In genomic region chr11:76491817-76492216, GRCm38 (mm10) we compare ENCODE assay signal across 15 mouse cellular contexts.
A peak's percentile ranks its signal among the peaks of the same experiment; 100 is the strongest.
DNase-seq lines count a peak whose midpoint lies in the region; ATAC-seq and TF ChIP-seq lines count a peak whose summit lies in the region.
"Had no signal": no experiment of that assay in that cellular context is flagged by ENCODE, and none has a peak within 500 bp of the region (broad histone marks: within the 10 kb centered on the region; RNA-seq: fewer than 3 reads in every experiment).

No protein-coding gene starts in this region.

- no peak overlapping the region for H3K4me3 ChIP-seq in forebrain, embryonic 16.5 days (replicated peaks; ENCODE audit: low read length)
- no peak overlapping the region for H3K4me3 ChIP-seq in forebrain, embryonic 11.5 days (ENCODE audit: low read depth, low read length)
- no peak overlapping the region for H3K4me3 ChIP-seq in hindbrain, embryonic 14.5 days (replicated peaks; ENCODE audit: low read length)
- H3K4me3 ChIP-seq in hindbrain, embryonic 11.5 days (ENCODE audit: low read depth, low read length) = no peak overlapping the region
- no peak overlapping the region for H3K4me3 ChIP-seq in hindbrain, embryonic 16.5 days (ENCODE audit: low read length)
- no peak overlapping the region for H3K4me3 ChIP-seq in midbrain, postnatal 0 days (ENCODE audit: low read depth, low read length)
- no peak overlapping the region for H3K4me3 ChIP-seq in thymus, adult 2 months (ENCODE audit: control insufficient read depth, insufficient read depth, low read length)
- H3K4me3 ChIP-seq: forebrain, embryonic 10.5 days had no signal

- DNase-seq in forebrain, embryonic 11.5 days (ENCODE audit: low spot score) = no peak
- DNase-seq in hindbrain, embryonic 14.5 days (ENCODE audit: low spot score) = no peak
- no peak for DNase-seq in hindbrain, embryonic 11.5 days (ENCODE audit: low spot score)
- no peak for DNase-seq in midbrain, postnatal 0 days (ENCODE audit: low spot score)
- no peak for DNase-seq in ovary, adult 18-20 months (ENCODE audit: low spot score)
- DNase-seq in thymus, adult 2 months = no peak
- DNase-seq: cerebellum, adult 2 months; gastrocnemius, postnatal 36 days; kidney, adult 8-10 months; layer of hippocampus, adult 9-11 months; thymus, postnatal 14 days had no signal

- H3K9ac ChIP-seq in forebrain, embryonic 16.5 days (replicated peaks; ENCODE audit: low read depth, low read length) = no peak overlapping the region
- no peak overlapping the region for H3K9ac ChIP-seq in forebrain, embryonic 11.5 days (ENCODE audit: low read length)
- 0 out of 2 replicates have a peak overlapping the region, but pooled peaks have one; percentile 93 for H3K9ac ChIP-seq in hindbrain, embryonic 14.5 days
- no peak overlapping the region for H3K9ac ChIP-seq in hindbrain, embryonic 11.5 days (ENCODE audit: low read depth, low read length)
- no peak overlapping the region for H3K9ac ChIP-seq in hindbrain, embryonic 16.5 days (ENCODE audit: low read depth, low read length)
- H3K9ac ChIP-seq in midbrain, postnatal 0 days (replicated peaks; ENCODE audit: low read length, poor library complexity, severe bottlenecking) = no peak overlapping the region

- TF ChIP-seq CTCF in midbrain, postnatal 0 days (IDR thresholded peaks at IDR 0.05) = no peak
- no peak for TF ChIP-seq CTCF in thymus, adult 2 months (IDR thresholded peaks at IDR 0.05; ENCODE audit: borderline replicate concordance, control insufficient read depth, extremely low read depth, insufficient read depth, low read length, poor library complexity)

- no peaks in the 10 kb centered on the region for H3K27me3 ChIP-seq in forebrain, embryonic 16.5 days (replicated peaks; ENCODE audit: control insufficient read depth, insufficient read depth, low read length)
- H3K27me3 ChIP-seq in forebrain, embryonic 11.5 days (ENCODE audit: control insufficient read depth, insufficient read depth, low read length) = no peaks in the 10 kb centered on the region
- H3K27me3 ChIP-seq in hindbrain, embryonic 14.5 days (ENCODE audit: control insufficient read depth, insufficient read depth, low read length) = no peaks in the 10 kb centered on the region
- no peaks in the 10 kb centered on the region for H3K27me3 ChIP-seq in hindbrain, embryonic 11.5 days (ENCODE audit: control insufficient read depth, insufficient read depth, low read length)
- H3K27me3 ChIP-seq in hindbrain, embryonic 16.5 days (replicated peaks; ENCODE audit: control insufficient read depth, insufficient read depth, low read length) = no peaks in the 10 kb centered on the region
- no peaks in the 10 kb centered on the region for H3K27me3 ChIP-seq in midbrain, postnatal 0 days (ENCODE audit: insufficient read depth, low read length)
- no peaks in the 10 kb centered on the region for H3K27me3 ChIP-seq in thymus, adult 2 months (ENCODE audit: control insufficient read depth, insufficient read depth, low read length)

- H3K36me3 ChIP-seq in forebrain, embryonic 16.5 days (ENCODE audit: control insufficient read depth, insufficient read depth) = no peaks in the 10 kb centered on the region
- H3K36me3 ChIP-seq in forebrain, embryonic 11.5 days (ENCODE audit: control insufficient read depth, insufficient read depth, low read length) = no peaks in the 10 kb centered on the region
- H3K36me3 ChIP-seq in hindbrain, embryonic 14.5 days (replicated peaks; ENCODE audit: control insufficient read depth, insufficient read depth) = no peaks in the 10 kb centered on the region
- H3K36me3 ChIP-seq in hindbrain, embryonic 11.5 days (ENCODE audit: control insufficient read depth, insufficient read depth, low read length) = no peaks in the 10 kb centered on the region
- H3K36me3 ChIP-seq in hindbrain, embryonic 16.5 days (ENCODE audit: control insufficient read depth, insufficient read depth, low read length) = no peaks in the 10 kb centered on the region
- no peaks in the 10 kb centered on the region for H3K36me3 ChIP-seq in midbrain, postnatal 0 days (ENCODE audit: insufficient read depth, low read length)
- H3K36me3 ChIP-seq in thymus, adult 2 months (ENCODE audit: control insufficient read depth, insufficient read depth, low read length) = no peaks in the 10 kb centered on the region
- H3K36me3 ChIP-seq: forebrain, embryonic 10.5 days had no signal

- H3K4me2 ChIP-seq in forebrain, embryonic 16.5 days (ENCODE audit: low read length) = peak overlapping the region; percentile 30
- H3K4me2 ChIP-seq in forebrain, embryonic 11.5 days (ENCODE audit: low read depth, low read length, severe bottlenecking) = no peak overlapping the region
- H3K4me2 ChIP-seq in hindbrain, embryonic 14.5 days (replicated peaks) = peak overlapping the region; percentile 64
- H3K4me2 ChIP-seq in hindbrain, embryonic 11.5 days (replicated peaks; ENCODE audit: low read depth, low read length) = no peak overlapping the region
- H3K4me2 ChIP-seq in hindbrain, embryonic 16.5 days (ENCODE audit: low read length) = peak overlapping the region; percentile 13
- H3K4me2 ChIP-seq in midbrain, postnatal 0 days (ENCODE audit: low read depth, low read length, poor library complexity, severe bottlenecking) = peak overlapping the region; percentile 18; the same call in 1 of the 2 replicates

- no peak for ATAC-seq in forebrain, embryonic 16.5 days
- no peak for ATAC-seq in forebrain, embryonic 11.5 days (replicated peaks; ENCODE audit: low FRiP score)
- ATAC-seq in hindbrain, embryonic 14.5 days (ENCODE audit: low FRiP score) = no peak
- no peak for ATAC-seq in hindbrain, embryonic 11.5 days (ENCODE audit: low FRiP score)
- no peak for ATAC-seq in hindbrain, embryonic 16.5 days
- no peak for ATAC-seq in midbrain, postnatal 0 days (ENCODE audit: low FRiP score)
- ATAC-seq: lung, postnatal 0 days had no signal

- H3K4me1 ChIP-seq in forebrain, embryonic 16.5 days (replicated peaks; ENCODE audit: control insufficient read depth, insufficient read depth, low read length) = peaks cover 51% of the 10 kb centered on the region
- peaks cover 21% of the 10 kb centered on the region for H3K4me1 ChIP-seq in forebrain, embryonic 11.5 days (replicated peaks; ENCODE audit: control insufficient read depth, insufficient read depth, low read length)
- peaks cover 57% of the 10 kb centered on the region for H3K4me1 ChIP-seq in hindbrain, embryonic 14.5 days (replicated peaks; ENCODE audit: control insufficient read depth, insufficient read depth, low read length)
- peaks cover 11% of the 10 kb centered on the region for H3K4me1 ChIP-seq in hindbrain, embryonic 11.5 days (replicated peaks; ENCODE audit: control insufficient read depth, insufficient read depth, low read length)
- peaks cover 54% of the 10 kb centered on the region for H3K4me1 ChIP-seq in hindbrain, embryonic 16.5 days (ENCODE audit: control insufficient read depth, insufficient read depth, low read depth, low read length)
- H3K4me1 ChIP-seq in midbrain, postnatal 0 days (ENCODE audit: insufficient read depth, low read length) = peaks cover 31% of the 10 kb centered on the region
- peaks cover 35% of the 10 kb centered on the region for H3K4me1 ChIP-seq in thymus, adult 2 months (replicated peaks; ENCODE audit: control insufficient read depth, insufficient read depth, low read length)

- 53% methylated on average over 9 of the region's 9 CpGs for WGBS in forebrain, embryonic 16.5 days
- 93% methylated on average over 9 of the region's 9 CpGs for WGBS in forebrain, embryonic 11.5 days
- WGBS in hindbrain, embryonic 14.5 days = 70% methylated on average over 9 of the region's 9 CpGs
- 93% methylated on average over 9 of the region's 9 CpGs for WGBS in hindbrain, embryonic 11.5 days
- WGBS in hindbrain, embryonic 16.5 days = 51% methylated on average over 9 of the region's 9 CpGs
- WGBS in midbrain, postnatal 0 days = 77% methylated on average over 9 of the region's 9 CpGs
- 91% methylated on average over 9 of the region's 9 CpGs for WGBS in thymus, adult 2 months

- H3K9me3 ChIP-seq in forebrain, embryonic 16.5 days (ENCODE audit: control insufficient read depth, low read length) = no peaks in the 10 kb centered on the region
- no peaks in the 10 kb centered on the region for H3K9me3 ChIP-seq in forebrain, embryonic 11.5 days (ENCODE audit: control insufficient read depth, low read length)
- no peaks in the 10 kb centered on the region for H3K9me3 ChIP-seq in hindbrain, embryonic 14.5 days (ENCODE audit: control insufficient read depth, low read length)
- H3K9me3 ChIP-seq in hindbrain, embryonic 11.5 days (ENCODE audit: control insufficient read depth, low read length) = no peaks in the 10 kb centered on the region
- no peaks in the 10 kb centered on the region for H3K9me3 ChIP-seq in hindbrain, embryonic 16.5 days (ENCODE audit: control insufficient read depth, low read length)
- H3K9me3 ChIP-seq in midbrain, postnatal 0 days (ENCODE audit: low read length) = no peaks in the 10 kb centered on the region
- H3K9me3 ChIP-seq: forebrain, embryonic 10.5 days had no signal

- H3K27ac ChIP-seq in forebrain, embryonic 16.5 days (ENCODE audit: low read length) = peak overlapping the region; percentile 30
- H3K27ac ChIP-seq in forebrain, embryonic 11.5 days (ENCODE audit: low read depth, low read length) = no peak overlapping the region
- no peak overlapping the region for H3K27ac ChIP-seq in hindbrain, embryonic 14.5 days
- H3K27ac ChIP-seq in hindbrain, embryonic 11.5 days (ENCODE audit: low read depth, low read length) = no peak overlapping the region
- no peak overlapping the region for H3K27ac ChIP-seq in hindbrain, embryonic 16.5 days (ENCODE audit: low read depth, low read length)
- H3K27ac ChIP-seq in midbrain, postnatal 0 days (ENCODE audit: low read depth, low read length) = no peak overlapping the region
- no peak overlapping the region for H3K27ac ChIP-seq in thymus, adult 2 months (ENCODE audit: control insufficient read depth, insufficient read depth, low read length)
- H3K27ac ChIP-seq: forebrain, embryonic 10.5 days had no signal

- no peak for TF ChIP-seq POLR2A in thymus, adult 2 months (IDR thresholded peaks at IDR 0.05; ENCODE audit: control insufficient read depth, extremely low read depth, insufficient read depth, low read length, poor library complexity)

Comparison
In these comparisons a context has a peak if more than half of its experiments do, and no peak if none do; other contexts are left out.
1. H3K4me2 ChIP-seq: peak in forebrain, embryonic 16.5 days (single experiment), hindbrain, embryonic 14.5 days (single experiment), hindbrain, embryonic 16.5 days (single experiment) and midbrain, postnatal 0 days (single experiment); none in forebrain, embryonic 11.5 days (single experiment) and hindbrain, embryonic 11.5 days (single experiment).